In genomic region chr17:80223829-80224228, GRCm38 (mm10) we compare ENCODE assay signal across 8 mouse cellular contexts. TPM values are rescaled to one million over a fixed set of nuclear protein-coding genes. Genes with fewer than 3 reads are reported as not detected.
DNase-seq lines count a peak whose midpoint lies in the region; TF ChIP-seq lines count a peak whose summit lies in the region.

No protein-coding gene starts in this region.

- no peak for DNase-seq in heart, adult 2 months
- no peak for DNase-seq in heart, postnatal 36 days
- no peak for DNase-seq in MEL (ENCODE audit: low read depth, low spot score)
- no peak for DNase-seq in hindbrain, embryonic 10.5 days (ENCODE audit: low spot score)
- no peak for DNase-seq in frontal cortex, postnatal 36 days (ENCODE audit: low spot score in 2 of 2)
- DNase-seq in embryo, embryonic 9.5 days (ENCODE audit: extremely low spot score), result no peak
- DNase-seq in retina, embryonic 14.5 days (ENCODE audit: low spot score), result no peak

- TF ChIP-seq EP300 in heart, adult 2 months (IDR thresholded peaks at IDR 0.05; ENCODE audit: insufficient read depth, low read depth, low read length), result no peak
- TF ChIP-seq EP300 in MEL (IDR thresholded peaks at IDR 0.05; ENCODE audit: low read depth in 1 of 2, low read length in 2 of 2), result no peak

- 6% methylated on average over 9 of the region's 9 CpGs for WGBS in heart, adult 2 months
- WGBS in hindbrain, embryonic 10.5 days, result 11% methylated on average over 9 of the region's 9 CpGs

- no peak for TF ChIP-seq CTCF in heart, adult 2 months (IDR thresholded peaks at IDR 0.05)
- TF ChIP-seq CTCF in MEL (IDR thresholded peaks at IDR 0.05 in 2 of 3, conservative IDR thresholded peaks at IDR 0.05 in 1 of 3; ENCODE audit: control insufficient read depth in 1 of 3, insufficient read depth in 1 of 3, low read depth in 2 of 3, low read length in 3 of 3, poor library complexity in 1 of 3, severe bottlenecking in 1 of 3), result no peak

- intact Hi-C loops in heart, adult 2 months (cut with DNase I), result loop anchor here (1.0 kb wide), 1 partner anchor 18 kb away; no protein-coding TSS in a partner anchor
- intact Hi-C loops in heart, postnatal 36 days (cut with DNase I), result loop anchor here (2.0 to 5.0 kb wide), 2 partner anchors 17 to 68 kb away; partner anchors contain the start of genes Dhx57, Morn2, Srsf7 and Ttc39d

- no peaks in the 10 kb centered on the region for H3K79me2 ChIP-seq in heart, adult 2 months (replicated peaks; ENCODE audit: control insufficient read depth, insufficient read depth, low read length)
- no peaks in the 10 kb centered on the region for H3K79me2 ChIP-seq in MEL (ENCODE audit: control insufficient read depth, insufficient read depth, low read length, poor library complexity)

- peak overlapping the region; percentile 59 for H3K4me3 ChIP-seq in heart, adult 2 months
- H3K4me3 ChIP-seq in MEL (ENCODE audit: control insufficient read depth in 1 of 2, insufficient read depth in 1 of 2, low read depth in 2 of 2, low read length in 2 of 2), result peak overlapping the region; percentile 73 to 80
- peak overlapping the region; percentile 67 for H3K4me3 ChIP-seq in hindbrain, embryonic 10.5 days
- H3K4me3 ChIP-seq in megakaryocyte, embryonic 14.5 days (replicated peaks), result peak overlapping the region; percentile 91

- no peak for TF ChIP-seq RAD21 in MEL (IDR thresholded peaks at IDR 0.05; ENCODE audit: low read depth, low read length)

- no peaks in the 10 kb centered on the region for H3K9me3 ChIP-seq in MEL (replicated peaks; ENCODE audit: insufficient read depth, low read length)
- no peaks in the 10 kb centered on the region for H3K9me3 ChIP-seq in hindbrain, embryonic 10.5 days
- no peaks in the 10 kb centered on the region for H3K9me3 ChIP-seq in megakaryocyte, embryonic 14.5 days

- peaks cover 2% of the 10 kb centered on the region for H3K4me1 ChIP-seq in heart, adult 2 months (ENCODE audit: control insufficient read depth, insufficient read depth, low read length)
- peaks cover 9 to 20% of the 10 kb centered on the region in 2 experiments for H3K4me1 ChIP-seq in MEL (ENCODE audit: control insufficient read depth in 1 of 2, insufficient read depth in 2 of 2, low read length in 2 of 2)
- H3K4me1 ChIP-seq in hindbrain, embryonic 10.5 days (replicated peaks), result peaks cover 11% of the 10 kb centered on the region
- peaks cover 16% of the 10 kb centered on the region for H3K4me1 ChIP-seq in megakaryocyte, embryonic 14.5 days

- peak overlapping the region; percentile 86 for H3K27ac ChIP-seq in heart, adult 2 months
- peak overlapping the region; percentile 97 for H3K27ac ChIP-seq in MEL (ENCODE audit: control insufficient read depth, low read depth, low read length)
- peak overlapping the region; percentile 90 for H3K27ac ChIP-seq in hindbrain, embryonic 10.5 days

- no peak for TF ChIP-seq POLR2A in heart, adult 2 months (IDR thresholded peaks at IDR 0.05; ENCODE audit: insufficient read depth, low read depth, low read length)
- no peak for TF ChIP-seq POLR2A in MEL (IDR thresholded peaks at IDR 0.05; ENCODE audit: control insufficient read depth in 1 of 2, insufficient read depth in 1 of 2, low read depth in 1 of 2, low read length in 2 of 2, poor library complexity in 1 of 2)

- no peaks in the 10 kb centered on the region for H3K36me3 ChIP-seq in heart, adult 2 months (ENCODE audit: control insufficient read depth, insufficient read depth, low read length)
- H3K36me3 ChIP-seq in MEL (ENCODE audit: control insufficient read depth in 1 of 2, insufficient read depth in 2 of 2, low read length in 2 of 2), result peaks cover 0 to 24% of the 10 kb centered on the region in 2 experiments; a peak in 2 of 4 replicates
- peaks cover 23% of the 10 kb centered on the region for H3K36me3 ChIP-seq in hindbrain, embryonic 10.5 days
- peaks cover 5% of the 10 kb centered on the region for H3K36me3 ChIP-seq in megakaryocyte, embryonic 14.5 days (replicated peaks; ENCODE audit: low read length)

- H3K27me3 ChIP-seq in heart, adult 2 months (ENCODE audit: control insufficient read depth, insufficient read depth, low read length), result no peaks in the 10 kb centered on the region
- no peaks in the 10 kb centered on the region for H3K27me3 ChIP-seq in MEL (ENCODE audit: control insufficient read depth in 1 of 2, insufficient read depth in 2 of 2, low read length in 2 of 2)
- no peaks in the 10 kb centered on the region for H3K27me3 ChIP-seq in hindbrain, embryonic 10.5 days (ENCODE audit: insufficient read depth, poor library complexity, severe bottlenecking)
- H3K27me3 ChIP-seq in megakaryocyte, embryonic 14.5 days (replicated peaks), result peaks cover 2% of the 10 kb centered on the region

- peak overlapping the region; percentile 62 for H3K9ac ChIP-seq in heart, adult 2 months (ENCODE audit: low read depth, low read length)
- H3K9ac ChIP-seq in MEL (ENCODE audit: control insufficient read depth, low read depth, low read length, poor library complexity, severe bottlenecking), result peak overlapping the region; percentile 71

TF ChIP-seq in MEL, 35 proteins besides CTCF, POLR2A, EP300 and RAD21:
- TF ChIP-seq TBP (IDR thresholded peaks at IDR 0.05; ENCODE audit: low read depth, low read length) (no peak), MYB (IDR thresholded peaks at IDR 0.05; ENCODE audit: low read depth, low read length) (no peak), ZNF384 (IDR thresholded peaks at IDR 0.05; ENCODE audit: low read depth, low read length) (no peak; the same call in 1 of the 2 replicates), SMC3 (IDR thresholded peaks at IDR 0.05; ENCODE audit: low read depth, low read length) (no peak), BHLHE40 (IDR thresholded peaks at IDR 0.05; ENCODE audit: borderline replicate concordance, low read depth, low read length) (no peak), NRF1 (IDR thresholded peaks at IDR 0.05; ENCODE audit: insufficient read depth, low read depth, low read length, poor library complexity, severe bottlenecking) (no peak)

RNA-seq across cellular contexts. Expression of gene Gemin6, which starts 0.4 kb away (rescaled TPM):
- total RNA-seq in heart, adult 2 months (2021), result 1 to 10 TPM; 3.6 to 4.4 TPM
- polyA plus RNA-seq in heart, adult 2 months (2012; rRNA removed), result 2.3 and 4.9 TPM in 2 replicates
- 1 to 10 TPM; 4.3 to 5.5 TPM for total RNA-seq in heart, postnatal 36 days (2021)
- 25.3 and 31.6 TPM in 2 replicates for total RNA-seq in MEL (2012; rRNA removed)
- polyA plus RNA-seq in MEL (2012; ENCODE audit: insufficient read depth in 1 of 2, insufficient read length in 2 of 2, low read depth in 1 of 2, low replicate concordance in 2 of 2, missing spikeins in 1 of 2), result 10 to 100 TPM in 1 of 2 experiments, not detected in 1; 19.6 TPM
- 38.2 and 53.9 TPM in 2 replicates for polyA plus RNA-seq in hindbrain, embryonic 10.5 days (2016; fragmentation: Nextera tagmentation; extraction: Ambion mirVana)
- polyA plus RNA-seq in megakaryocyte, embryonic 14.5 days (2012; ENCODE audit: insufficient read depth, low replicate concordance), result 0.27 TPM in 1 of 2 replicates, not detected in the other

RNA-seq across cellular contexts. Expression of gene Ttc39d, which starts 16.6 kb away (rescaled TPM):
- total RNA-seq in heart, adult 2 months (2021), result under 1 TPM in 1 of 2 experiments, not detected in 1; 0.10 TPM
- 0.18 TPM in 2 replicates for polyA plus RNA-seq in heart, adult 2 months (2012; rRNA removed)
- not detected for total RNA-seq in heart, postnatal 36 days (2021)
- not detected in 2 replicates for total RNA-seq in MEL (2012; rRNA removed)
- polyA plus RNA-seq in MEL (2012; ENCODE audit: insufficient read depth in 1 of 2, insufficient read length in 2 of 2, low read depth in 1 of 2, low replicate concordance in 2 of 2, missing spikeins in 1 of 2), result not detected
- polyA plus RNA-seq in hindbrain, embryonic 10.5 days (2016; fragmentation: Nextera tagmentation; extraction: Ambion mirVana), result 0.16 TPM in 2 replicates
- polyA plus RNA-seq in megakaryocyte, embryonic 14.5 days (2012; ENCODE audit: insufficient read depth, low replicate concordance), result 0.20 TPM in 1 of 2 replicates, not detected in the other

RNA-seq across cellular contexts. Expression of gene Srsf7, which starts 16.7 kb away (rescaled TPM):
- 10 to 100 TPM; 38.5 to 44.5 TPM for total RNA-seq in heart, adult 2 months (2021)
- 27.4 and 49.5 TPM in 2 replicates for polyA plus RNA-seq in heart, adult 2 months (2012; rRNA removed)
- total RNA-seq in heart, postnatal 36 days (2021), result 10 to 100 TPM; 30.6 to 44.4 TPM
- 419 and 425 TPM in 2 replicates for total RNA-seq in MEL (2012; rRNA removed)
- 100 to 1,000 TPM in 1 of 2 experiments, not detected in 1; 399 TPM for polyA plus RNA-seq in MEL (2012; ENCODE audit: insufficient read depth in 1 of 2, insufficient read length in 2 of 2, low read depth in 1 of 2, low replicate concordance in 2 of 2, missing spikeins in 1 of 2)
- 651 and 806 TPM in 2 replicates for polyA plus RNA-seq in hindbrain, embryonic 10.5 days (2016; fragmentation: Nextera tagmentation; extraction: Ambion mirVana)
- polyA plus RNA-seq in megakaryocyte, embryonic 14.5 days (2012; ENCODE audit: insufficient read depth, low replicate concordance), result 7.3 and 57.6 TPM in 2 replicates
